Mouse (Mus musculus): ENCODE data around the gene Oas1a. TPM values are rescaled to one million over a fixed set of nuclear protein-coding genes. Genes with fewer than 3 reads are reported as not detected.
"Not testable (repeated sequence)": the region's sequence is repeated elsewhere in the genome, so short reads cannot be mapped to it uniquely, and the experiment has no call there.

Oas1a gene
- total RNA-seq, 2 experiments from 2014 or later = 0.24 TPM; not detected in 1

DNA sequence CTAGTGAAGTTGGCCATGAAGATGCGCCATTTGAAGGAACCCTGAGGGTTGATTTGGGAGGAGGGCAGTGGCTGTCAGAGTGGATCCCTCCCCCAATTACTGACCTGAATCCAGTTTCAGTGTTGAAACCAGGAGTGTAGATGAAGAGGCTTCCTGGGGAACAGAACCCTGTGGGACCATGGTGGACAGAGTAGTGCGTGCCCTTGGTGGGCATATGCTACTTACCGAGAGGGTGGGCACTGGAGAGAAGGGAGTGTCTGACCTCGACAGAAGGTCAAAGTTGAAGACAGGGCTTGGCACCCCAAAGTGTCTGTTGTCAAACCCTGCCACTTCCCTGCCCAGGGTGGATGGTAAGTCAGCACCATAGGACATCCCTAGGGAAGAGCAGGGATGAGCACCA is 13.5 kb downstream of the Oas1a start:
- DNase-seq = not testable (repeated sequence)

DNA sequence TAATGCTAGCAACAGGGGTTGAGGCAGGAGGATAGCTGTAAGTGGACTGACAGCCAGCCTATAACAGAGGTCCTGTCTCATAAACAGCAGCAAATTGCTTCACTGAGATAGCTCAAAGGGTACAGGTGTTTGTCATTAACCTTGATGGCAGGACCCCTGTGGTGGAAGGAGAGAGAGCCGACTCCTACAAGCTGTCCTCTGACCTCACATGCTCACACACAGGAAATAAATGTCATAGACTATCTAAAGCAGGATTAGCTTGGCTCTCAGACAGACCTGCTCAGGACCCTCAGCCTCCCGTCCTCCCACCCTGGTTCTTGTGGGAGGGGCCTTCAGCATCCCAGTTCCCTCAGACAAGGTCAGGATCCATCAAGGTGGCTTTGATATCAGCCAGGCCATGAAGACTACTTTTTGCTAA is 15.1 kb downstream of the Oas1a start:
- DNase-seq = no peak

DNA sequence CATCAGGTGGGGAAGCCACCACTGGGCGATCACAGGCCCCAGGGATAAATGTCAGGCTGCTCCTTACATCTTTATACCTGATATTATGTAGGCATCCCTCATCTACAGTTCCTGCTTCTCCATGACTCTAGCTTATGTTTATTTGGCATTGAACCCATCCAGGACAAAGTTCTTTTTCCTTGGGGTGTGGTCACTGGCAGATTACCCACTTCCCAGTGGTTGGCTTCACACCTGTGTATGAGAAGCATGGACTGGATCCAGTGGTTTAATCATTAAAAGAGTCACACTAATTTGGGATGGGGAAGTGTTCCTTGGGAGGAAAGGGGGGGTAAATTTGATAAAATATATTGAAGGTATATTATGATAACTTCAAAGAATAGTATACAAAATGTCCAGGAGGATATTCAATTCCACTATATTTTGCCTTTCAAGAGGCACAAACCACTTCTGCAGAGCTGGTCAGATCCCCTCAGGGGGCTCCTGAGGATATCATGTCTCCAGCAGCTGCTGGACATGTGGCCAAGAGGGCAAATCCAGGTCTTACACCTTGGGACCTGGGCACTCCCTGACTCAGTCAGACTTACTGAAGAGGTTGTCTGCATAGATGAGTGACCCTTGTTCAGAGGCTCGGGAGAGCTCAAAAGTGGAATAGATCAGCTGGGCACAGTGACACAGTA is 15.6 kb downstream of the Oas1a start:
- DNase-seq = not testable (repeated sequence)

GRCm38 (mm10) chr5:120890991-120891390 is 16.3 kb downstream of the Oas1a start:
- no peak for DNase-seq

DNA sequence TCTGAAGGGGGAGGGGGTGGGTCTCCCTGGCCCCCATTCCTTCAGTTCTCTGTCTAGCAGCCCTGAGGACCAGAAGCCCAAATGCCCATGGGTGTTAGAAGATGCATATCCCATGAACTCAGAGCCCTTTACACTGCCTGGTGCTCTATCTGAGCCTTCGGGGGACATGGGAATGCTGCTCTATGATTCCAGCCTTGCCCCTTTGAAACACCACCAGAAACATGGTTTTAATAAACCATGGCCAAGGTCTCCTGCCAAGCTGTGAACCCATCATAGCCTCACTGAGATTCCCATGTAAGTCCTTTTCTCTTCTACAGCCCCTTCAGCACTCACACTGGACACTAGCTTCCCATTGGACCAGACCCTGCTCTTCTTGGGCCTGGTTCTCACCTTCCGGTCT is 17.3 kb downstream of the Oas1a start:
- DNase-seq = no peak

- not testable (repeated sequence) for DNase-seq
Observed at GRCm38 (mm10) chr5:120888294-120888815, 19.0 kb downstream of the Oas1a start.

DNA sequence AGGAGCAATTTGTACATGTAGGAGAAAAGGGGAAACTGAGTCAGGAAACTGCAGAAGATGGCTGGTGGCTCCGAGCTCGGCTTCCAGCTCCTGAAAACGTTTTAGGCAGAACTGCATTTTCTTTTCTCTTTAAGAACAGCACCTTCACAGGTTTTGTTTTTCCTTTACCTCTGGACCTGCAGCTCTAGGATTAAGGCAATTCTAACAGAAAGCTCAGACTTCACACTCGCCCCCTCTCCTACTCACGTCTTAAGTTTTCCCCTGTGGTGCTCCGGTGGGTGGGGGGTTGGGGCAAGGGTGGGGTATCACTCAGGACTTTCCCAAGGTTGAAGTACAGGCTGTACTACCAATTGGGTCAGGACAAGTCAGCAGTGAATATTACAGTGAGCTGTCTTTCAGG is 19.5 kb downstream of the Oas1a start:
- no peak for DNase-seq

DNA sequence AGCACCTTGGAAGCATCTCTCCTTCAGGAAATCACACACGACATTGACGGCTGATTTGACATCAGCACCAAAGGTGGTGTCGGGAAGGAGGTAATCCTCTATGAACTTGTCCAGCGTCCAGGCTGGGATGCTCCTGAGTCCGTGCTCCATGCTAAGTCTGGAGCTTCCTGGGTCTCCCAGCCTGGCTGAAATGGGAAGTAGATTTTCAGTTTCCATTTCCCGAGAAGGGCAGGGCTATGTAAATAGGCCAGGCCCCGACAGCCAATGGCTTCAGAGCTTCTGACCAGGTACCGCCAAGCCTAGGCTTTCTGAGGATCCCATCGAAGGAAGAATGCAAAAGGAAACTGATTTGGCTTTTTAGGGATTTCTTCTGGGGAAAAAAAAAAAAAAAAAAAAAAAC is 19.9 kb downstream of the Oas1a start, which contains the start of gene Oas1g:
Gene Oas1g (minus strand): TSS at position 201 of the 400 bp plus-strand sequence.
- DNase-seq = not testable (repeated sequence)

GRCm38 (mm10) chr5:120881681-120882080 is 25.6 kb downstream of the Oas1a start:
- not testable (repeated sequence) for DNase-seq

GRCm38 (mm10) chr5:120878803-120879202 is 28.5 kb downstream of the Oas1a start:
- not testable (repeated sequence) for DNase-seq

DNA sequence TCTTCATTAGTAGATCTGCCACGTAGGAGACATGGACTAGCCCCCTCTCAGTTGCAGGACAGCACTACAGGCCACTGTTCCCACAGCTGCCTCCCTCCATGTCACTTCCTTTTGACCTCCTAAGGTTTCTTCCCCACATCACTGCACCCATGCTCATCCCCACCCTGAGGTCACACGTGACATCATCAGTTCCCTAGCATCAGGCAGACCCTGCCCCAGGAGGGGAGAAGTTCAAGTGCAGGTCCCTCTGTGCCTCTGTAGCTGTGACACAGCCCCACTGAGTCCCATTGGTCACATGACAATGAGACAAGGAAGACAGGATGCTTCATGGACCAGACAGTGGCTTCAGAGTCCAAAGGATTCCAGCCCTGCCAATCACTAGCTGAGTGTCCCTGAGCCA is 29.9 kb downstream of the Oas1a start:
- DNase-seq = not testable (repeated sequence)

- not testable (repeated sequence) for DNase-seq
Observed at GRCm38 (mm10) chr5:120876839-120877238, 30.5 kb downstream of the Oas1a start.

- DNase-seq = no peak
Observed at GRCm38 (mm10) chr5:120871469-120871868, 35.9 kb downstream of the Oas1a start.

- DNase-seq = no peak
Observed at GRCm38 (mm10) chr5:120870782-120871181, 36.5 kb downstream of the Oas1a start.

- no peak for DNase-seq
Observed at GRCm38 (mm10) chr5:120870081-120870480, 37.2 kb downstream of the Oas1a start.

DNA sequence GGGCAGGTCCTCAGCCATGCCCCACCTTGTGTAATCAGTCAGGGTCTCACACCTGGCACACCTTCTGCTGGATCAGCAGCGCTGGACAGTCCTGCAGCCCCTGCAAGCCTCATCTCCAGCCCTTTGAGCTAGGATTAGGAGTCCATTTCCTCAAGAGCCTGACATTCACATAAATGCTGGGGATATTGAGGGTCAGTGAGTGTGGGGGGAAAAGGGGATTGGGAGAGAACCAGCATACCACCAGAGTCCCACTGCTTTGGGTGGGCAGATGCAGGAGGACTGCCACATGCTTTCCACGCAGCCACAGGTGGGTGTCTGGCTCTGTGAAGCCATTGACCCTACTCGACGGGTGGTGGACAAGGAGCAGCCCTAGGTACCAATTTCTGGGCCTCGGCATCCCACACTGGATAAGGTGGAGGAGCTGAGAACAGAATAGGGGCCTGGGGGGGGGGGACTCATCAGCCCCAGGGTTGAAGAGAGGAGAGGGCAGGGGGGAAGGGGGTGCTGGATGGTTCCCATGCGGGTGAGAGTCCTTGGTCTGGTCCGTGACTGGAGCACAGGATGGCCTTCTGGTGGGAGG is 37.8 kb downstream of the Oas1a start:
- no peak for DNase-seq

GRCm38 (mm10) chr5:120865336-120865860 is 41.9 kb downstream of the Oas1a start:
- no peak for DNase-seq

DNA sequence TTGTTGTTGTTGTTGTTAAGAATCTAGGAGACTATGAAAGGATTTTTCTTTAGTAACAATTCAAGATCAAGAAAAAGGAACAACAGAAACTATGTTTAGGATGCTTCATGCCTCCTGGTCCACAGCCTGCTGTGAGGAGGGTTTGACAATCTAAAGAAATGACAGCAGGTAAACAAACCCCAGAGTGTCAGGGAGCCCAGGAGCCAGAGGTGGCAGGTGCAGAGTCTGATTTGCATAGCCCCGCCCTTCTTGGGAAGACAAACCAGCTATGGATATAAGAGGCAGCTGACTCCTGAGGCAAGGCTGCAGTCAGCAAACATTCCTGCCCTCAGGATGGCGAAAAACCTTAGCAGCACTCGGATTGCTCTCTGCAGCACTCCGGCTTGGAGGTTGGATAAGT is 46.2 kb downstream of the Oas1a start, which contains the start of gene Oas1h:
Gene Oas1h (plus strand): TSS at position 301 of the 400 bp plus-strand sequence.
- DNase-seq = no peak

GRCm38 (mm10) chr5:120859241-120859640 is 48.1 kb downstream of the Oas1a start:
- DNase-seq = no peak

DNA sequence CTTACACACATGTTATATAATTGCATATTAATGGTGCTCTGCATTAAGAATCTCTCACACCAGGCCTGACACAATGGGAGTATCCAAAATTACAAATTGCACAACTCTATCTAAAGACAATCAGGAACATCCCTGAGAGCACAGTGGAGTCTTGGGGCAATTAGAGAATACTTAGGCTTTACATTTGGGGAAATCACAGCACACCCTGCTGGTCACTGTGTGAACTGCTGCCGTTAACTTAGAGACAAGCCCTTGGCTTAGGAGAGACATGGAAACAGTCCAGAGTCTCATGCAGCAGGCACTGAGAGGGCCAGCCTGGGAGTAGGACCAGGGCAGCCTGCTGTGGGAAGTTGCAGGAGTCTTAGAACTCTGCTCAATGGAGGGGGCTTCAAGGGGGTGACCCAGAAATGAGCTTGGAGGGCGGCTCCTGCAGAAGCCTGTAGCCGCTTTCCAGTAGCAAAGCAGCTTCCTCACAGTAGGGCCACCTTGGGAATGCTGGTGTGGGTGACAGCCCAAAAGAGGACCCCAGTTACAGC is 57.7 kb downstream of the Oas1a start:
- DNase-seq = no peak

DNA sequence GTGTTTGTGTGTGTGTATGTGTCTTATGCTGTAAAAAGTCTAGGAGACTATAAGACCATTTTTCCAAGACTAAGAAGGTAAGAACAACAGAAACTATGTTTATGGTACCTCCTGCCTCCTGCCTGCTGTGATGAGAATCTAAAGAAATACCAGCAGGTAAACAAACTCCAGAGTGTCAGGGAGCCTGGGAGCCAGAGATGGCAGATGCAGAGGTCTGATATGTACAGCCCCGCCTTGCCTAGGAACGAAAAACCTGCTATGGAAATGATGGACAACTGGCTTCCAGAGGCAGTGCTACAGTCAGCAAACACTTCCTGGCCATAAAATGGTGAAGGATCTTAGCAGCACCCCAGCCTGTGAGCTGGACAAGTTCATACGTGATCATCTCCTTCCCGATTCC is 60.3 kb downstream of the Oas1a start, which contains the start of gene Oas1f:
Gene Oas1f (plus strand): TSS at position 301 of the 400 bp plus-strand sequence.
- DNase-seq = no peak
